Mouse (Mus musculus) midbrain, embryonic 15.5 days (tissue): ENCODE measurements around the gene Tbc1d22a. TPM values are rescaled to one million over a fixed set of nuclear protein-coding genes. Genes with fewer than 3 reads are reported as not detected.
A peak's percentile ranks its signal among the peaks of the same experiment; 100 is the strongest.

Source experiments
- ATAC-seq: fragments of 200-750 bp; cut with Nextera tagmentation; replicated peaks from 2 replicates; pipeline ENCODE4 v1.8.0; 2017; ENCODE audit warnings: moderate TSS enrichment
- H3K27ac ChIP-seq: fragments of 300-500 bp; sonication (generic); 2 replicates; pipeline ENCODE4 v1.5.1; 2015; ENCODE audit warnings: mild to moderate bottlenecking, inconsistent platforms
- H3K27me3 ChIP-seq: fragments of 300-500 bp; sonication (generic); replicated peaks from 2 replicates; pipeline ENCODE4 v1.6.1; 2015; ENCODE audit warnings: inconsistent platforms
- H3K36me3 ChIP-seq: fragments of 300-500 bp; sonication (generic); replicated peaks from 2 replicates; pipeline ENCODE4 v1.6.1; 2015; ENCODE audit warnings: inconsistent platforms
- H3K4me1 ChIP-seq: fragments of 300-500 bp; sonication (generic); 2 replicates; pipeline ENCODE4 v1.6.1; 2015; ENCODE audit warnings: inconsistent platforms
- H3K4me2 ChIP-seq: fragments of 300-500 bp; sonication (generic); 2 replicates; pipeline ENCODE4 v1.6.1; 2015; ENCODE audit warnings: inconsistent platforms, mild to moderate bottlenecking, moderate library complexity
- H3K4me3 ChIP-seq: fragments of 300-500 bp; sonication (generic); 2 replicates; pipeline ENCODE4 v1.5.1; 2015; ENCODE audit warnings: mild to moderate bottlenecking, inconsistent platforms
- H3K9ac ChIP-seq: fragments of 300-500 bp; sonication (generic); 2 replicates; pipeline ENCODE4 v1.6.1; 2015; ENCODE audit warnings: mild to moderate bottlenecking, inconsistent platforms
- H3K9me3 ChIP-seq: fragments of 300-500 bp; sonication (generic); 2 replicates; pipeline ENCODE4 v1.6.1; 2016; ENCODE audit warnings: inconsistent platforms
- WGBS: fragments of 180-500 bp; shearing (Covaris S2); methylation state at CpG from one replicate; pipeline ENCODE4 v1.1.7; 2015; ENCODE audit warnings: mixed read lengths; 5-methylcytosine and 5-hydroxymethylcytosine counted together
- polyA plus RNA-seq: library from polyadenylated mRNA; unstranded; fragments of >200 nt; fragmentation: Nextera tagmentation; extraction: Ambion mirVana; gene quantifications from 2 replicates; pipeline ENCODE4 v1.2.1, GENCODE M21; 2015

The Tbc1d22a gene
- polyA plus RNA-seq, 1 experiment from 2014 or later, result 14.3 TPM

DNA sequence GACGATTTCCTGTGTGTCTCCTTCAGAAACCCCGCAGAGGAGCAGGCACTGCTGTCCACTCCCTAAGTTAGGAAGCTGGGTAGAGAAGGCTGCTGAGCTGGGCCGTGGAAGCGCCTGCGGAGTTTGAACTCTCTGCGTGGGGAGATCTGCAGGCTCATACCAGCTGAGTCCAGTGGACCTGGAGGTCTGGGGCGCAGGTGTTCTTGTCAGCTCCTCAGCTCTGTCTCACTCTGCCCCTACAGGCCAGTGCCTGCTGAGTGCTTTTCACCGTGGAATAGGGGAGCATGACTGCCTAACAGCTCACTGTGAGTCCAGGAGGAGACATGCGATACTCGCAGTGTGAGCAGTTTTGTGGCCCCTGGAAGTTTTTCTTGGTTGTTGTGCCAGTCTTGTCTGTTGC, 123.5 kb downstream of the Tbc1d22a start:
- H3K9ac ChIP-seq, result no peak overlapping the region
- peaks cover 5% of the 10 kb centered on the region; the same call in 1 of the 2 replicates for H3K4me1 ChIP-seq
- no peak for ATAC-seq
- 76% methylated on average over 10 of the region's 10 CpGs for WGBS
- H3K27ac ChIP-seq, result no peak overlapping the region
- H3K36me3 ChIP-seq, result no peaks in the 10 kb centered on the region
- no peak overlapping the region for H3K4me2 ChIP-seq
- no peaks in the 10 kb centered on the region for H3K9me3 ChIP-seq
- no peaks in the 10 kb centered on the region for H3K27me3 ChIP-seq
- no peak overlapping the region for H3K4me3 ChIP-seq

- WGBS, result 87% methylated on average over 2 of the region's 2 CpGs
- no peak overlapping the region for H3K4me2 ChIP-seq
- H3K9me3 ChIP-seq, result no peaks in the 10 kb centered on the region
- H3K27ac ChIP-seq, result no peak overlapping the region
- no peak for ATAC-seq
- H3K4me3 ChIP-seq, result no peak overlapping the region
- no peak overlapping the region for H3K9ac ChIP-seq
- H3K4me1 ChIP-seq, result peaks cover 15% of the 10 kb centered on the region
- no peaks in the 10 kb centered on the region for H3K27me3 ChIP-seq
- no peaks in the 10 kb centered on the region for H3K36me3 ChIP-seq
These were observed 125.5 kb downstream of the Tbc1d22a start for GRCm38 (mm10) chr15:86339736-86340135.

DNA sequence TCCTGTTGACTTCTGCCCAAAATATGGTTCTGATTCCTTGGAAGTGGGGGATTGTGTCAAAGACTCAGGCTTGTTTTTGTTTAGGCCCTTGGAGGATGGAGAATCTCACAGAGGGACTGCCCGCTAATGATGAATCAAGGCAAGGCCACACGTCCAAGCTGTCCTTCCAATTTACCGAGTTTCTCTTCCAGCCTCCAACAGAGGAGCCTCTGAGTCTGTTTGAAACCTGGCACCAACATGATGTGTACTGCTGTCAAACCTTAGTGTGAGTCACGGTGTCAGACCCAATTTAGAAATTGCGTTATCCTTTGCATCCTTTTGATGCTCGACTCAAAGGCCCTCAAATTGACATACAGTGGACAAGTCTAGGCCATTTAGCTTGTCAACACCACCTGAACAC, 126.5 kb downstream of the Tbc1d22a start:
- 76% methylated on average over 6 of the region's 6 CpGs for WGBS
- H3K4me2 ChIP-seq, result no peak overlapping the region
- no peak for ATAC-seq

DNA sequence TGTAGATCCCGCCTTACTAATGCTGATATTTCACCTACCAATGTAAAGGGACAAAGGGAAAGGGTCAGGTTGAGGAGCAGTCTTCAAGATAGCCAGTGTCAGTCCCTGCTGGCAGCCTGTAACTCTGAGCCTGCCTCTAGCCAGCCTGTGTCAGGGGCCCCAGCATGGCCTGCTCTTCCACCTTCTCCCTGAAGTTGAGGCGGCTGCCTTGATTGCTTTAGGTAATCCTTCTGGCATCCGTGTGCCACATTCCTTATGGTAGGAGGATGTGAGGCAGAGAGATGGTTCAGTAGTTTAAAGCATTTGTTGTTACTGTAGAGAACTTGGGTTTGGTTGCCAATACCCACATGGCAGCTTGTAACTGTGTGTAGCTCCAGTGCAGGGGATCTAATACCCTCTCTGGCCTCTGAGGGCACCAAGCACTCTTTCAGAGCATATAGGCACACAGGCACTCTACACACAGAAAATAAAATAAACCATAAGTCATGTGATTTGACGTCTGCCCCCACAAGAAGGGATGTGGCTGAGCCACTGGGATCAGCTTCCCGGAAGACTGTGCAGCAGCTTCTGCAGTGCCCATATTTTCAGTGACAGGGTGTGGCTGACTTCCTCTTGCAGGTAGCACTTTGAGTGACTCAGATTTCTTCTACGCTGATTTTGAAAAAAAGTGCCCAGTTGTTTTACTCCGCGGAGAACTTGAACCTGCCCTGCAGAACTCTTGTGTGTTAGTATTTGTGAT, 128.5 kb downstream of the Tbc1d22a start:
- peaks cover 34% of the 10 kb centered on the region for H3K4me1 ChIP-seq

More for the DNA sequence above, 126.5 kb downstream of the Tbc1d22a start:
- H3K9ac ChIP-seq, result no peak overlapping the region
- H3K36me3 ChIP-seq, result no peaks in the 10 kb centered on the region
- no peak overlapping the region for H3K4me3 ChIP-seq
- H3K27me3 ChIP-seq, result no peaks in the 10 kb centered on the region
- no peak overlapping the region for H3K27ac ChIP-seq
- no peaks in the 10 kb centered on the region for H3K9me3 ChIP-seq
- H3K4me1 ChIP-seq, result peaks cover 20% of the 10 kb centered on the region

DNA sequence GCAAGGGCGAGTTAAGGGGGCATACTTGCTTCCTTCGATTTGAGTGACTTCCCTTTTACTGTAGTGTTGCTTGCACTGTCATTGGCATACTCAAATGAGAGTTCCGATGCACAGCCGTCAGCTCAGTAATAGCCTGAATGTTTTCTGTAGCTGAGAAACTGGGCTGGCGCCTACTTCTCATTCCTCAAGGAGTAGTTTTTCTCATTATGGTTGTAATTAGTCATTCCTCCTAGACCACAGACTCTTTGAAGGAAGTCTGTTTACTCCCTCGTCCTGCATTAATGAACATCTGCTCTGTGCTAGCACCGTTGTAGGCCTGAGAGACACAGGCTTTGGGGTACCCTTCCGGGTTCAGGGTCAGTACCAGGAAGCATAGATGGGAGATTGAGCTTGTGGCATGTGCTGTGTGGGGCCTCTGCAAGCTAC, 130.7 kb downstream of the Tbc1d22a start:
- Histone ChIP-seq H3K4me3 (no peak overlapping the region), H3K27me3 (no peaks in the 10 kb centered on the region), H3K9me3 (no peaks in the 10 kb centered on the region), H3K9ac (no peak overlapping the region), H3K27ac (peak overlapping the region; percentile 36; the same call in 1 of the 2 replicates), H3K4me2 (no peak overlapping the region), H3K36me3 (no peaks in the 10 kb centered on the region), H3K4me1 (peaks cover 40% of the 10 kb centered on the region)
- whole genome bisulfite sequencing, result 47% methylated on average over 8 of the region's 8 CpGs
- no peak for ATAC-seq

More for the DNA sequence above, 128.5 kb downstream of the Tbc1d22a start:
- Histone ChIP-seq H3K27ac (no peak overlapping the region), H3K9me3 (no peaks in the 10 kb centered on the region), H3K36me3 (no peaks in the 10 kb centered on the region), H3K27me3 (no peaks in the 10 kb centered on the region), H3K4me2 (no peak overlapping the region), H3K9ac (no peak overlapping the region), H3K4me3 (no peak overlapping the region)
- whole genome bisulfite sequencing, result 90% methylated on average over 8 of the region's 8 CpGs
- ATAC-seq, result no peak

DNA sequence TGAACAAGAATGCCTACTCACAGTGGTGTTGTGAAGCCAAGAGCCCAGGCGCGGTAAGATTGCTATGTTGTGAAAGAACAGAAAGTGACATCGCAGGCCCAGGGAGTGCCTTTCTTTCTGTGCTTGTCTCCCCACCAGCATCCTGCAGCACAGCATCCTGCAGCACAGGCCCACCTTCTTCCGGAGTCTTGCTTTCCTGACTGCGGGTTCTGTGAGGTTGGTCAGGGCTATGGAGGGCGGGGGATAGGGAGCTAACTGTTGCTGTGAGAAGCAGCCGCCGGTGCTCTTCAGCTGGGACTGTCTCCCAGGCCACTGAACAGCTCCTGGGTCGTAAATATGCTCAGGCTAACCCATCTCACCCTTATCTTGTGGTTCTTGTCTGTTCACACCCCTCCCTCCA, 131.6 kb downstream of the Tbc1d22a start:
- Histone ChIP-seq H3K9me3 (no peaks in the 10 kb centered on the region), H3K4me3 (no peak overlapping the region), H3K27ac (peak overlapping the region; percentile 56; the same call in 1 of the 2 replicates), H3K27me3 (no peaks in the 10 kb centered on the region), H3K9ac (no peak overlapping the region), H3K36me3 (no peaks in the 10 kb centered on the region), H3K4me2 (no peak overlapping the region), H3K4me1 (peaks cover 40% of the 10 kb centered on the region)
- ATAC-seq, result no peak
- WGBS, result 75% methylated on average over 9 of the region's 9 CpGs

DNA sequence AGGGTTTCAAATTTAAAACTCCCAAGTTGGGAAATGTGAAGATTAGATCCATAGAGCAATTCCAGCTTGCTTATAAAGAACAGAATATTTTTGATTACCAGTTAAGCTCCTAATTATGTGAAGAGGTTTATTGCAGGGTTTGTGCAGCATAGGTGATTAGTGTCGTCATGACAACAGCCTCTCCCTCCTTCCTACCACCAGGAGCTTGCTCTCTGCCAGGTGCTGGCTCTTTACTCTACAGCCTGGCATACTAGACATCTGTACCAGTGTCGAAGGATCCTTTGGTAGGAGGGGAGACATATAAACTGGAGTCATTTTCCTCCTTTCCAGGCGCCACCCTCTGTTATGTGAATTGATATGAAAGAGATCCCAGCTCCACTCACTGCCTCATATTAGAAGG, 132.3 kb downstream of the Tbc1d22a start:
- H3K27ac ChIP-seq, result peak overlapping the region; percentile 56
- no peak overlapping the region for H3K4me3 ChIP-seq
- H3K9me3 ChIP-seq, result no peaks in the 10 kb centered on the region
- H3K36me3 ChIP-seq, result no peaks in the 10 kb centered on the region
- H3K27me3 ChIP-seq, result no peaks in the 10 kb centered on the region
- H3K4me2 ChIP-seq, result no peak overlapping the region
- H3K9ac ChIP-seq, result no peak overlapping the region
- peaks cover 40% of the 10 kb centered on the region for H3K4me1 ChIP-seq
- peak; percentile 79 for ATAC-seq
- WGBS, result 58% methylated on average over 3 of the region's 3 CpGs

DNA sequence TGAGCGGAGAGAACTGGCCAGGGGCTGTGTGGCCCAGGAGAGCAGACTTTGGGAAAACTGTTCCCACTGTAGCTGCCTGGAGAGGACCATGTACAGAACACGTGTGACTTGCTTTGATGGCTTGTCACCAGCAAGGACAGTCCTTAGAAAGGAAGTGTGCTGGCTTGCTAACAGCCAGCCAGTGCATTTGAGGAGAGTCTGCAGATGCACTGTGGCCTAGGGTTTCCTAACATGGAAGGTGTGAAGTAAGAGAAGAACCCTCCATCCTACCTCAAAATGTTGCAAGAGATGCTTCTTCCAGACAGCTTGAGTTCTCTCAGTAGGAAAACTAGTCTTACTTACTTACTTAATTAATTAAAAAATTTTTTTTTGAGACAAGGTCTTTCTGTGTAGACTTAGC, 140.7 kb downstream of the Tbc1d22a start:
- ATAC-seq, result no peak
- H3K4me3 ChIP-seq, result no peak overlapping the region
- no peak overlapping the region for H3K27ac ChIP-seq

GRCm38 (mm10) chr15:86355857-86356256, 141.6 kb downstream of the Tbc1d22a start:
- ATAC-seq, result no peak
- H3K4me3 ChIP-seq, result no peak overlapping the region

More for the DNA sequence above, 140.7 kb downstream of the Tbc1d22a start:
- no peaks in the 10 kb centered on the region for H3K9me3 ChIP-seq
- no peak overlapping the region for H3K9ac ChIP-seq
- 90% methylated on average over 2 of the region's 2 CpGs for WGBS
- H3K27me3 ChIP-seq, result no peaks in the 10 kb centered on the region
- no peaks in the 10 kb centered on the region for H3K4me1 ChIP-seq
- H3K4me2 ChIP-seq, result no peak overlapping the region
- H3K36me3 ChIP-seq, result no peaks in the 10 kb centered on the region

GRCm38 (mm10) chr15:86360376-86360775, 146.1 kb downstream of the Tbc1d22a start:
- no peak overlapping the region for H3K9ac ChIP-seq
- H3K9me3 ChIP-seq, result no peaks in the 10 kb centered on the region
- H3K36me3 ChIP-seq, result no peaks in the 10 kb centered on the region
- ATAC-seq, result no peak
- no peaks in the 10 kb centered on the region for H3K27me3 ChIP-seq
- no peak overlapping the region for H3K4me3 ChIP-seq
- H3K4me1 ChIP-seq, result peaks cover 20% of the 10 kb centered on the region
- H3K4me2 ChIP-seq, result no peak overlapping the region
- H3K27ac ChIP-seq, result no peak overlapping the region
- 49% methylated on average over 3 of the region's 3 CpGs for WGBS

More at GRCm38 (mm10) chr15:86355857-86356256, 141.6 kb downstream of the Tbc1d22a start:
- Histone ChIP-seq H3K27ac (no peak overlapping the region), H3K36me3 (no peaks in the 10 kb centered on the region), H3K9me3 (no peaks in the 10 kb centered on the region), H3K4me2 (no peak overlapping the region), H3K9ac (no peak overlapping the region), H3K4me1 (no peaks in the 10 kb centered on the region), H3K27me3 (no peaks in the 10 kb centered on the region)
- WGBS, result 85% methylated on average over 2 of the region's 2 CpGs

DNA sequence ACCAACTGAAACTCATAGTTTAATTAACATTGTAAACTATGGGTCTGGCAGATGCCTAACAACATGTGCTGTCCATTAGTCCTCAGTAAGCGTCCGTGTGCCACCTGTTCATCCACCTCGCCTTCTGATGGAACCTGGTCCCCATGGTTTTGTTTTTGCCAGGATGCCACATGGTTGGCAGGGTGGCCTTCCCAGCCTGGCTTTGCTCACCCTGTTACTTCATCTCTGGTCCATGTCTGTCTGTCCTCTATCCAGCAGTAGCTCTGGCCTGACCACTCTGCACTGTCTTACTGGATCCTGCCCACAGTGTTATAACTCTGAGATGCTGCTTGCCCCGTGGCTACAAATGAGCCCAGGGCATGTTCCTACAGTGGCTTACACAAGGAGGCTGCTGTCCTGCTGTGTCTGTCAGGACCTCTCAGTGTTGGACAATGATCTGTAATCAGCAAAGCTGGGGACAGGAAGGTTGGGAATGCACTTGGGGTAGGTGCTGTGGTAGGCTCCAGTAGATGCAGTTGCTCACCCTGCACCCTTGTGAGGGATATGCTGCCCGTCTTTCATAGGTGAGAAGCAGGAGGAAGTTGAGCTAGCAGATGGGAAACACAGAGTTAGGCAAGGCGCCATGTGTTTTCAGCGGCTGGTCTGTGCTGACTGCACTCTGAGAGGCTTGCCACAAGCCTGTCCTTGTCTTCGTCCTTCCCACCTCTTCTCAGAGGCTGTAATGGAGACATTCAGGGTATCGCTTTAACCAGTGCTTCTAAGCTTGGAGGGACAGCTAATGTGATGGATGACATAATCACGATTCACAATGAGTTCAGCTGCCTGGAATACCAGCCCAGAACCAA, 148.3 kb downstream of the Tbc1d22a start:
- Histone ChIP-seq H3K27ac (no peak overlapping the region), H3K9ac (no peak overlapping the region), H3K4me2 (no peak overlapping the region), H3K4me3 (no peak overlapping the region), H3K4me1 (peaks cover 32% of the 10 kb centered on the region), H3K27me3 (no peaks in the 10 kb centered on the region), H3K36me3 (no peaks in the 10 kb centered on the region), H3K9me3 (no peaks in the 10 kb centered on the region)
- ATAC-seq, result no peak
- 76% methylated on average over 10 of the region's 10 CpGs for WGBS

GRCm38 (mm10) chr15:86363841-86364295, 149.6 kb downstream of the Tbc1d22a start:
- H3K27ac ChIP-seq, result 0 out of 2 replicates have a peak overlapping the region, but pooled peaks have one; percentile 12
- 60% methylated on average over 4 of the region's 4 CpGs for WGBS
- H3K4me1 ChIP-seq, result peaks cover 42% of the 10 kb centered on the region
- H3K27me3 ChIP-seq, result no peaks in the 10 kb centered on the region
- H3K4me2 ChIP-seq, result no peak overlapping the region
- no peak overlapping the region for H3K4me3 ChIP-seq
- no peak overlapping the region for H3K9ac ChIP-seq
- H3K9me3 ChIP-seq, result no peaks in the 10 kb centered on the region
- no peak for ATAC-seq
- H3K36me3 ChIP-seq, result no peaks in the 10 kb centered on the region
